Mouse (Mus musculus) bone marrow, adult 2 months (tissue): ENCODE data around the gene Rtp1.

Source experiments
- CTCF ChIP-seq: fragments of 200-500 bp; IDR thresholded peaks from 2 replicates; pipeline ENCODE4 v1.5.1; 2011; ENCODE audit warnings: low read length, control low read depth; ENCODE audit not compliant: control insufficient read depth, insufficient read depth
- POLR2A ChIP-seq: fragments of 200-500 bp; IDR thresholded peaks from 2 replicates; pipeline ENCODE4 v1.6.1; 2011; ENCODE audit warnings: low read depth, mild to moderate bottlenecking, control low read depth, low read length, borderline replicate concordance; ENCODE audit not compliant: control insufficient read depth

GRCm38 (mm10) chr16:23449946-23450345 lies 21.0 kb downstream of the Rtp1 start:
- TF ChIP-seq POLR2A (no peak), CTCF (no peak)
